Mouse (Mus musculus) CH12.LX (cell line): ENCODE data around the gene Tex12. TPM values are rescaled to one million over a fixed set of nuclear protein-coding genes. Genes with fewer than 3 reads are reported as not detected.

ENCODE experiments used
- DNase-seq: peaks from one replicate; pipeline ENCODE4 v3.0.0-alpha.2; 2013; ENCODE audit errors: extremely low read depth
- H3K27ac ChIP-seq: 2 replicates; pipeline ENCODE4 v1.5.1; 2012; ENCODE audit warnings: low read depth, mild to moderate bottlenecking, control low read depth, moderate library complexity; ENCODE audit not compliant: insufficient read depth
- H3K27me3 ChIP-seq: replicated peaks from 2 replicates; pipeline ENCODE3; 2012; ENCODE audit warnings: inconsistent platforms
- H3K36me3 ChIP-seq, 2 experiments: replicated peaks in 1 of 2; 2 replicates each; pipeline versions ENCODE3 to v1.6.1; 2012; ENCODE audit warnings: inconsistent platforms in 1 of 2, low read length in 1 of 2, mild to moderate bottlenecking in 1 of 2, mixed read lengths in 1 of 2, moderate library complexity in 1 of 2; ENCODE audit not compliant: control insufficient read depth in 1 of 2, insufficient read depth in 1 of 2
- H3K4me1 ChIP-seq, 2 experiments: 2 replicates each; pipeline ENCODE4 v1.6.1; 2012; ENCODE audit warnings: inconsistent platforms in 1 of 2, moderate library complexity in 1 of 2; ENCODE audit not compliant: insufficient read depth in 2 of 2, control insufficient read depth in 1 of 2
- H3K4me2 ChIP-seq: 2 replicates; pipeline ENCODE4 v1.6.1; 2012; ENCODE audit warnings: low read depth, mild to moderate bottlenecking, control low read depth; ENCODE audit not compliant: poor library complexity, insufficient read depth, severe bottlenecking
- H3K4me3 ChIP-seq, 3 experiments: fragments of 150-350 bp in 1 of 3; sonication (generic) in 1 of 3; replicated peaks in 1 of 3; 2 replicates each; pipeline versions ENCODE3 to v1.5.1; 2011 to 2012; ENCODE audit warnings: low read depth in 2 of 3, low read length in 2 of 3, mild to moderate bottlenecking in 2 of 3, moderate library complexity in 2 of 3, control low read depth in 1 of 3, improper control_type of control experiment in 1 of 3, inconsistent platforms in 1 of 3, mixed read lengths in 1 of 3; ENCODE audit not compliant: poor library complexity in 1 of 3
- H3K79me2 ChIP-seq: replicated peaks from 2 replicates; pipeline ENCODE4 v1.6.1; 2012; ENCODE audit warnings: mild to moderate bottlenecking, moderate library complexity; ENCODE audit not compliant: control insufficient read depth, poor library complexity, insufficient read depth, severe bottlenecking; ENCODE audit errors: extremely low read depth
- H3K9ac ChIP-seq: 2 replicates; pipeline ENCODE4 v1.6.1; 2012; ENCODE audit warnings: low read depth, mild to moderate bottlenecking, control low read depth, moderate library complexity; ENCODE audit not compliant: insufficient read depth
- H3K9me3 ChIP-seq: replicated peaks from 2 replicates; pipeline ENCODE3; 2012; ENCODE audit warnings: low read length, inconsistent platforms, mixed read lengths
- BHLHE40 ChIP-seq: IDR thresholded peaks from 2 replicates; pipeline ENCODE4 v1.6.1; 2011; ENCODE audit warnings: mild to moderate bottlenecking, low read depth, low read length, improper control_type of control experiment
- CHD1 ChIP-seq: IDR thresholded peaks from 2 replicates; pipeline ENCODE4 v1.6.1; 2012; ENCODE audit warnings: low read depth, low read length, improper control_type of control experiment, inconsistent platforms
- ELF1 ChIP-seq: IDR thresholded peaks from 2 replicates; pipeline ENCODE4 v1.6.1; 2014; ENCODE audit warnings: low read depth, mild to moderate bottlenecking, inconsistent platforms, low read length, improper control_type of control experiment
- HCFC1 ChIP-seq: IDR thresholded peaks from 2 replicates; pipeline ENCODE4 v1.6.1; 2012; ENCODE audit warnings: low read depth, mild to moderate bottlenecking, inconsistent platforms, low read length, improper control_type of control experiment
- JUND ChIP-seq: conservative IDR thresholded peaks from 2 replicates; pipeline ENCODE4 v1.6.1; 2011; ENCODE audit warnings: low read depth, low read length, improper control_type of control experiment
- KAT2A ChIP-seq: IDR thresholded peaks from 2 replicates; pipeline ENCODE4 v1.6.1; 2012; ENCODE audit warnings: low read length, improper control_type of control experiment, inconsistent platforms; ENCODE audit not compliant: insufficient replicate concordance
- MAFK ChIP-seq: IDR thresholded peaks from 2 replicates; pipeline ENCODE4 v1.6.1; 2011; ENCODE audit warnings: low read length, improper control_type of control experiment; ENCODE audit not compliant: insufficient replicate concordance
- MXI1 ChIP-seq: IDR thresholded peaks from 2 replicates; pipeline ENCODE4 v1.6.1; 2011; ENCODE audit warnings: mild to moderate bottlenecking, low read depth, low read length, improper control_type of control experiment
- NRF1 ChIP-seq: IDR thresholded peaks from 2 replicates; pipeline ENCODE4 v1.6.1; 2014; ENCODE audit warnings: low read depth, mild to moderate bottlenecking, inconsistent platforms, low read length, improper control_type of control experiment, moderate library complexity
- PAX5 ChIP-seq: IDR thresholded peaks from 2 replicates; pipeline ENCODE4 v1.6.1; 2012; ENCODE audit warnings: low read length, inconsistent platforms, mixed read lengths
- POLR2AphosphoS2 ChIP-seq: IDR thresholded peaks from 2 replicates; pipeline ENCODE4 v1.6.1; 2011; ENCODE audit warnings: low read depth, low read length, improper control_type of control experiment
- RCOR1 ChIP-seq: conservative IDR thresholded peaks from 2 replicates; pipeline ENCODE4 v1.6.1; 2012; ENCODE audit warnings: low read depth, mild to moderate bottlenecking, inconsistent platforms, low read length, improper control_type of control experiment
- SIN3A ChIP-seq: IDR thresholded peaks from 2 replicates; pipeline ENCODE4 v1.6.1; 2012; ENCODE audit warnings: low read length, improper control_type of control experiment, inconsistent platforms
- TCF12 ChIP-seq: IDR thresholded peaks from 2 replicates; pipeline ENCODE4 v1.6.1; 2014; ENCODE audit warnings: low read depth, mild to moderate bottlenecking, inconsistent platforms, low read length, improper control_type of control experiment
- USF2 ChIP-seq: conservative IDR thresholded peaks from 2 replicates; pipeline ENCODE4 v1.6.1; 2011; ENCODE audit warnings: low read depth, low read length, improper control_type of control experiment
- ZC3H11A ChIP-seq: IDR thresholded peaks from 2 replicates; pipeline ENCODE4 v1.6.1; 2012; ENCODE audit warnings: low read depth, mild to moderate bottlenecking, inconsistent platforms, low read length, improper control_type of control experiment
- dilution Hi-C: fragments of 300-500 bp; cut with MboI; formaldehyde crosslinking; loops from 2 replicates; pipeline ENCODE4 v1.14.3; 2020; ENCODE audit warnings: low sequenced_read_pairs; ENCODE audit not compliant: extremely low pct_unique_long_range_greater_than_20kb, extremely low pct_ligation_motif_present
- in situ Hi-C: fragments of 300-500 bp; cut with MboI; formaldehyde crosslinking; loops from 3 replicates; pipeline ENCODE4 v1.14.3; 2019; ENCODE audit warnings: low sequenced_read_pairs, low pct_ligation_motif_present, low pct_unique_long_range_greater_than_20kb, mixed read lengths
- polyA plus RNA-seq: library from polyadenylated mRNA; unstranded; fragments of >175 nt; gene quantifications from 2 replicates; pipeline ENCODE4 v1.2.1, GENCODE M21; 2012; ENCODE audit warnings: low read depth; ENCODE audit not compliant: insufficient read length
- total RNA-seq, 2 experiments: library from RNA; depleted of rRNA; stranded (reverse); fragments of 300-350 nt in 1 of 2; fragments of >200 nt in 1 of 2; gene quantifications; 2 replicates each; pipeline ENCODE4 v1.2.3; 2012 to 2014

Gene Tex12
- total RNA-seq (2012; rRNA removed) (not detected in 2 replicates), total RNA-seq (2014; rRNA removed) (not detected in 2 replicates), polyA plus RNA-seq (not detected in 2 replicates)

DNA sequence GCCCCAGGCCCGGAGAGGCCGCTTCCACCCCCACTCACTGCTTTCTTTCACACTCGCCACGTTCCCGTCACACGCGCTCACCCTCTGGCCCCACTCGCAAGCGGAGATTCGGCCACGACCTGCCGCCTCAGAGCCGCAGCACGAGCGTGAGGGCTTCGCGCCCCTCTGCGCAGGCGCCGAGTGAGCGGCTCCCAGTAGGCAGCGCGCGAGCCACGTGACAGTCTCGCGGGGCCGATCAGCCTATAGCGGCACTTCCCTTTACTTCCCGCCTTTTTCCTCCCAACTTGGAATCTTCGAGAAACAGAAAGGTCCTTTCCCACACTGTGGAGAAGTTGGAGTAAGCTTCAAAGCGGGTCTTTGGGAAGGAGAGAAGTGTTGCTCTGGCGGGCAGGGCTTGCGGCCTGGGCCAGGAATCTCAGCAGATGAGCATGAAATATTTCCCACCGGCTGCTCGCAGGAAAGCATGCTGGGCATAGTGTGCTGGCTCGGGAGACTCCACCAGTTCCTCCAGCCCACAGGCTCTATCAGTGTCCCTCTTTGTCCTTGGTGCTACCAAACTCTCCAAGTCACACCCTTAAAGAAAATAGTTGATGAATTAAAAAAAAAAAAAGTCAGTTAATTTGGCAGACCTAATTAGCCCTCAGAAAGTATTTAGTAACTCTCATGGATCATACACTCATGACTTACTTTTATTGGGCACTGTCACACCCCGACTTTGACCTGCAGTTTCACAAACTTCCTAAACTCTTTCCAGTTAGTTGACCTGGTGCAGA lies at the start of gene Tex12:
Tex12 (minus strand) TSS at position 181 of the 773 bp plus-strand sequence.
- peaks cover 4% of the 10 kb centered on the region for H3K9me3 ChIP-seq
- no peaks in the 10 kb centered on the region for H3K36me3 ChIP-seq
- H3K9ac ChIP-seq: no peak within 1 kb of the TSS
- H3K4me2 ChIP-seq: no peak within 1 kb of the TSS
- peaks cover 2% of the 10 kb centered on the region for H3K27me3 ChIP-seq
- TF ChIP-seq TCF12 (no peak), PAX5 (no peak), KAT2A (no peak), BHLHE40 (no peak), USF2 (no peak), MAFK (no peak), JUND (no peak), HCFC1 (no peak), SIN3A (no peak), ZC3H11A (no peak), NRF1 (no peak), RCOR1 (no peak), MXI1 (no peak), POLR2AphosphoS2 (no peak)
- no peak for DNase-seq
- no peak within 1 kb of the TSS for H3K27ac ChIP-seq
- no peaks in the 10 kb centered on the region for H3K4me1 ChIP-seq
- in situ Hi-C loops (no loop called here), dilution Hi-C loops (no loop called here)
- no peak within 1 kb of the TSS for H3K4me3 ChIP-seq
- H3K79me2 ChIP-seq: no peaks in the 10 kb centered on the region

- H3K4me3 ChIP-seq: peak overlapping the region; percentile 80 to 98 (median 84)
- H3K9ac ChIP-seq: peak overlapping the region; percentile 92
- peak overlapping the region; percentile 62 for H3K27ac ChIP-seq
- H3K9me3 ChIP-seq: no peaks in the 10 kb centered on the region
- H3K4me2 ChIP-seq: peak overlapping the region; percentile 89
- H3K27me3 ChIP-seq: no peaks in the 10 kb centered on the region
- TF ChIP-seq RCOR1 (no peak), BHLHE40 (no peak), POLR2AphosphoS2 (peak; percentile 30; the same call in 1 of the 2 replicates), ELF1 (no peak), USF2 (no peak), CHD1 (no peak)
- peaks cover 5 to 34% of the 10 kb centered on the region in 2 experiments; a peak in 3 of 4 replicates for H3K4me1 ChIP-seq
- peaks cover 26 to 48% of the 10 kb centered on the region in 2 experiments for H3K36me3 ChIP-seq
- dilution Hi-C loops (no loop called here), in situ Hi-C loops (loop anchor here (10.0 kb wide), 1 partner anchor 150 kb away; no protein-coding TSS in a partner anchor)
- peak; percentile 16 for DNase-seq
- H3K79me2 ChIP-seq: peaks cover 47% of the 10 kb centered on the region
Measured at GRCm38 (mm10) chr9:50604338-50604737, 43.2 kb upstream of the Tex12 start.
